In genomic region chr11:75141913-75142312, GRCm38 (mm10) we compare ENCODE assay signal across 15 mouse cellular contexts. TPM values are rescaled to one million over a fixed set of nuclear protein-coding genes. Genes with fewer than 3 reads are reported as not detected.
DNase-seq lines count a peak whose midpoint lies in the region; ATAC-seq and TF ChIP-seq lines count a peak whose summit lies in the region.
"Had no signal": no experiment of that assay in that cellular context is flagged by ENCODE, and none has a peak within 500 bp of the region (broad histone marks: within the 10 kb centered on the region; RNA-seq: fewer than 3 reads in every experiment).

No protein-coding gene starts in this region.

- DNase-seq in heart, adult 2 months = no peak
- no peak for DNase-seq in heart, adult 9 months (ENCODE audit: low spot score in 2 of 2)
- no peak for DNase-seq in lung, adult 2 months
- no peak for DNase-seq in cerebellum, postnatal 10 days
- DNase-seq: cerebellum, adult 18-20 months; right cerebral cortex, adult 18-20 months; thymus, postnatal 14 days had no signal

- TF ChIP-seq POLR2A in heart, adult 2 months (IDR thresholded peaks at IDR 0.05; ENCODE audit: insufficient read depth, low read depth, low read length) = no peak
- no peak for TF ChIP-seq POLR2A in lung, adult 2 months (IDR thresholded peaks at IDR 0.05; ENCODE audit: borderline replicate concordance, extremely low read depth, low read depth, low read length)
- TF ChIP-seq POLR2A in small intestine, adult 2 months (IDR thresholded peaks at IDR 0.05; ENCODE audit: low read depth, low read length) = no peak

- H3K9ac ChIP-seq in heart, adult 2 months (ENCODE audit: low read depth, low read length) = no peak overlapping the region
- no peak overlapping the region for H3K9ac ChIP-seq in lung, embryonic 15.5 days
- no peak overlapping the region for H3K9ac ChIP-seq in embryonic facial prominence, embryonic 13.5 days
- H3K9ac ChIP-seq: hindbrain, embryonic 15.5 days had no signal

- no peaks in the 10 kb centered on the region for H3K79me2 ChIP-seq in heart, adult 2 months (replicated peaks; ENCODE audit: control insufficient read depth, insufficient read depth, low read length)

- peaks cover 23% of the 10 kb centered on the region for H3K36me3 ChIP-seq in heart, adult 2 months (ENCODE audit: control insufficient read depth, insufficient read depth, low read length)
- peaks cover 23% of the 10 kb centered on the region for H3K36me3 ChIP-seq in lung, embryonic 15.5 days
- peaks cover 23% of the 10 kb centered on the region for H3K36me3 ChIP-seq in embryonic facial prominence, embryonic 13.5 days
- H3K36me3 ChIP-seq in small intestine, adult 2 months (ENCODE audit: control insufficient read depth, insufficient read depth, low read length) = peaks cover 19% of the 10 kb centered on the region

- H3K4me2 ChIP-seq in lung, embryonic 15.5 days = no peak overlapping the region
- H3K4me2 ChIP-seq in embryonic facial prominence, embryonic 13.5 days = no peak overlapping the region
- H3K4me2 ChIP-seq: hindbrain, embryonic 15.5 days had no signal

- no peak for TF ChIP-seq EP300 in heart, adult 2 months (IDR thresholded peaks at IDR 0.05; ENCODE audit: insufficient read depth, low read depth, low read length)

- H3K9me3 ChIP-seq in lung, embryonic 15.5 days = no peaks in the 10 kb centered on the region
- no peaks in the 10 kb centered on the region for H3K9me3 ChIP-seq in embryonic facial prominence, embryonic 13.5 days
- H3K9me3 ChIP-seq: hindbrain, embryonic 15.5 days had no signal

- H3K4me1 ChIP-seq in heart, adult 2 months (ENCODE audit: control insufficient read depth, insufficient read depth, low read length) = peaks cover 40% of the 10 kb centered on the region
- H3K4me1 ChIP-seq in lung, embryonic 15.5 days = peaks cover 56% of the 10 kb centered on the region
- H3K4me1 ChIP-seq in lung, adult 2 months (ENCODE audit: control insufficient read depth, insufficient read depth, low read length) = peaks cover 31% of the 10 kb centered on the region
- peaks cover 63% of the 10 kb centered on the region for H3K4me1 ChIP-seq in embryonic facial prominence, embryonic 13.5 days
- H3K4me1 ChIP-seq in small intestine, adult 2 months (ENCODE audit: control insufficient read depth, insufficient read depth, insufficient read length, low read length) = peaks cover 10% of the 10 kb centered on the region

- no peak for ATAC-seq in lung, embryonic 15.5 days (ENCODE audit: borderline replicate concordance, extremely low read depth, low FRiP score, low TSS enrichment)
- ATAC-seq in embryonic facial prominence, embryonic 13.5 days (ENCODE audit: insufficient number of reproducible peaks, insufficient read depth, low FRiP score, low TSS enrichment, low read depth) = no peak
- no peak for ATAC-seq in erythroid progenitor cell, adult 5-6 weeks (replicated peaks; ENCODE audit: low FRiP score, poor library complexity, severe bottlenecking)
- ATAC-seq: CD4-positive, CD25-positive, alpha-beta regulatory T cell, adult 4 months; forebrain, embryonic 16.5 days had no signal

- intact Hi-C loops in heart, adult 2 months (cut with DNase I) = no loop called here

- H3K27ac ChIP-seq in heart, adult 2 months = peak overlapping the region; percentile 72
- H3K27ac ChIP-seq in lung, embryonic 15.5 days = peak overlapping the region; percentile 77
- H3K27ac ChIP-seq in embryonic facial prominence, embryonic 13.5 days = peak overlapping the region; percentile 76
- peak overlapping the region; percentile 51; the same call in 1 of the 2 replicates for H3K27ac ChIP-seq in small intestine, adult 2 months (ENCODE audit: insufficient read depth, low read depth, low read length)
- H3K27ac ChIP-seq: hindbrain, embryonic 15.5 days; macrophage had no signal

- no peak for TF ChIP-seq CTCF in heart, adult 2 months (IDR thresholded peaks at IDR 0.05)
- TF ChIP-seq CTCF in lung, adult 2 months (IDR thresholded peaks at IDR 0.05; ENCODE audit: insufficient read depth, low read length) = no peak
- TF ChIP-seq CTCF in small intestine, adult 2 months (IDR thresholded peaks at IDR 0.05; ENCODE audit: extremely low read depth, insufficient read length, insufficient replicate concordance, low read depth, low read length) = no peak

- WGBS in heart, adult 2 months = 36% methylated on average over 1 of the region's 1 CpGs
- WGBS in lung, embryonic 15.5 days = 28% methylated on average over 1 of the region's 1 CpGs
- WGBS in lung, adult 2 months = 58% methylated on average over 1 of the region's 1 CpGs
- 6% methylated on average over 1 of the region's 1 CpGs for WGBS in embryonic facial prominence, embryonic 13.5 days
- WGBS in small intestine, adult 2 months = 68% methylated on average over 1 of the region's 1 CpGs

- no peak overlapping the region for H3K4me3 ChIP-seq in heart, adult 2 months
- H3K4me3 ChIP-seq in lung, embryonic 15.5 days = no peak overlapping the region
- no peak overlapping the region for H3K4me3 ChIP-seq in lung, adult 2 months (replicated peaks; ENCODE audit: extremely low read depth, low read depth, low read length)
- H3K4me3 ChIP-seq in embryonic facial prominence, embryonic 13.5 days = no peak overlapping the region
- no peak overlapping the region for H3K4me3 ChIP-seq in small intestine, adult 2 months (ENCODE audit: low read depth, low read length)
- H3K4me3 ChIP-seq: hindbrain, embryonic 15.5 days had no signal

- H3K27me3 ChIP-seq in heart, adult 2 months (ENCODE audit: control insufficient read depth, insufficient read depth, low read length) = no peaks in the 10 kb centered on the region
- no peaks in the 10 kb centered on the region for H3K27me3 ChIP-seq in lung, embryonic 15.5 days
- no peaks in the 10 kb centered on the region for H3K27me3 ChIP-seq in embryonic facial prominence, embryonic 13.5 days
- H3K27me3 ChIP-seq in small intestine, adult 2 months (ENCODE audit: control insufficient read depth, insufficient read depth, low read length) = no peaks in the 10 kb centered on the region
- H3K27me3 ChIP-seq: hindbrain, embryonic 15.5 days had no signal

RNA-seq across cellular contexts. Expression of gene Hic1, which starts 27.4 kb away (rescaled TPM):
- total RNA-seq in heart, adult 2 months (2021) = 10 to 100 TPM; 12.6 to 13.6 TPM
- 15.5 and 19.6 TPM in 2 replicates for polyA plus RNA-seq in heart, adult 2 months (2012; rRNA removed)
- polyA plus RNA-seq in lung, embryonic 15.5 days (2015; fragmentation: Nextera tagmentation; extraction: Ambion mirVana) = 20.1 and 21.7 TPM in 2 replicates
- 21.4 and 33.8 TPM in 2 replicates for polyA plus RNA-seq in lung, adult 2 months (2012; rRNA removed)
- 8.2 and 9.7 TPM in 2 replicates for polyA plus RNA-seq in embryonic facial prominence, embryonic 13.5 days (2015; fragmentation: Nextera tagmentation; extraction: Ambion mirVana)
- 22.9 and 29.6 TPM in 2 replicates for polyA plus RNA-seq in small intestine, adult 2 months (2012; rRNA removed)
- total RNA-seq in erythroid progenitor cell, adult 5-6 weeks (2015; ENCODE audit: low replicate concordance) = not detected in 2 replicates
- not detected in 2 replicates for total RNA-seq in erythroid progenitor cell, adult 5-6 weeks (2017; ENCODE audit: low replicate concordance)
- polyA plus RNA-seq: macrophage had no signal

RNA-seq across cellular contexts. Expression of gene Ovca2, which starts 36.7 kb away (rescaled TPM):
- total RNA-seq in heart, adult 2 months (2021) = 1 to 10 TPM; 5.7 to 6.1 TPM
- polyA plus RNA-seq in heart, adult 2 months (2012; rRNA removed) = 11.1 and 16.7 TPM in 2 replicates
- polyA plus RNA-seq in lung, embryonic 15.5 days (2015; fragmentation: Nextera tagmentation; extraction: Ambion mirVana) = 25.5 and 26.2 TPM in 2 replicates
- polyA plus RNA-seq in lung, adult 2 months (2012; rRNA removed) = 15.3 and 21.1 TPM in 2 replicates
- polyA plus RNA-seq in embryonic facial prominence, embryonic 13.5 days (2015; fragmentation: Nextera tagmentation; extraction: Ambion mirVana) = 28.7 and 30.4 TPM in 2 replicates
- 12.8 and 14.2 TPM in 2 replicates for polyA plus RNA-seq in small intestine, adult 2 months (2012; rRNA removed)
- 4.2 and 15.1 TPM in 2 replicates for total RNA-seq in erythroid progenitor cell, adult 5-6 weeks (2015; ENCODE audit: low replicate concordance)
- 1.9 and 4.2 TPM in 2 replicates for total RNA-seq in erythroid progenitor cell, adult 5-6 weeks (2017; ENCODE audit: low replicate concordance)

RNA-seq across cellular contexts. Expression of gene Dph1, which starts 49.1 kb away (rescaled TPM):
- 10 to 100 TPM in 1 of 2 experiments, 1 to 10 TPM in 1; 8.5 to 11.6 TPM for total RNA-seq in heart, adult 2 months (2021)
- 21.7 and 32.9 TPM in 2 replicates for polyA plus RNA-seq in heart, adult 2 months (2012; rRNA removed)
- polyA plus RNA-seq in lung, embryonic 15.5 days (2015; fragmentation: Nextera tagmentation; extraction: Ambion mirVana) = 20.4 and 21.0 TPM in 2 replicates
- 21.0 and 25.7 TPM in 2 replicates for polyA plus RNA-seq in lung, adult 2 months (2012; rRNA removed)
- polyA plus RNA-seq in embryonic facial prominence, embryonic 13.5 days (2015; fragmentation: Nextera tagmentation; extraction: Ambion mirVana) = 20.8 and 24.5 TPM in 2 replicates
- 9.9 and 13.7 TPM in 2 replicates for polyA plus RNA-seq in small intestine, adult 2 months (2012; rRNA removed)
- not detected in 2 replicates for total RNA-seq in erythroid progenitor cell, adult 5-6 weeks (2015; ENCODE audit: low replicate concordance)
- 1.1 and 6.3 TPM in 2 replicates for total RNA-seq in erythroid progenitor cell, adult 5-6 weeks (2017; ENCODE audit: low replicate concordance)

RNA-seq across cellular contexts. Expression of gene Rtn4rl1, which starts 51.7 kb away (rescaled TPM):
- total RNA-seq in heart, adult 2 months (2021) = 1 to 10 TPM; 8.4 to 9.4 TPM
- 7.5 and 10.4 TPM in 2 replicates for polyA plus RNA-seq in heart, adult 2 months (2012; rRNA removed)
- 1.8 and 3.3 TPM in 2 replicates for polyA plus RNA-seq in lung, embryonic 15.5 days (2015; fragmentation: Nextera tagmentation; extraction: Ambion mirVana)
- 11.6 and 12.5 TPM in 2 replicates for polyA plus RNA-seq in lung, adult 2 months (2012; rRNA removed)
- polyA plus RNA-seq in embryonic facial prominence, embryonic 13.5 days (2015; fragmentation: Nextera tagmentation; extraction: Ambion mirVana) = 6.0 and 7.1 TPM in 2 replicates
- 8.6 and 11.8 TPM in 2 replicates for polyA plus RNA-seq in small intestine, adult 2 months (2012; rRNA removed)
- total RNA-seq in erythroid progenitor cell, adult 5-6 weeks (2015; ENCODE audit: low replicate concordance) = 0.42 and 1.1 TPM in 2 replicates
- total RNA-seq in erythroid progenitor cell, adult 5-6 weeks (2017; ENCODE audit: low replicate concordance) = not detected in 2 replicates
